Mouse (Mus musculus) megakaryocyte, embryonic 14.5 days (primary cell): Measurements from ENCODE around the gene Dnaic1.

Experiments
- FLI1 ChIP-seq: IDR thresholded peaks from 2 replicates; pipeline ENCODE4 v1.6.1; 2012; ENCODE audit warnings: low read length, inconsistent platforms, mixed read lengths
- GATA1 ChIP-seq: IDR thresholded peaks from 3 replicates; pipeline ENCODE4 v1.6.1; 2012; ENCODE audit warnings: mixed read lengths, low read length, inconsistent platforms, borderline replicate concordance

DNA sequence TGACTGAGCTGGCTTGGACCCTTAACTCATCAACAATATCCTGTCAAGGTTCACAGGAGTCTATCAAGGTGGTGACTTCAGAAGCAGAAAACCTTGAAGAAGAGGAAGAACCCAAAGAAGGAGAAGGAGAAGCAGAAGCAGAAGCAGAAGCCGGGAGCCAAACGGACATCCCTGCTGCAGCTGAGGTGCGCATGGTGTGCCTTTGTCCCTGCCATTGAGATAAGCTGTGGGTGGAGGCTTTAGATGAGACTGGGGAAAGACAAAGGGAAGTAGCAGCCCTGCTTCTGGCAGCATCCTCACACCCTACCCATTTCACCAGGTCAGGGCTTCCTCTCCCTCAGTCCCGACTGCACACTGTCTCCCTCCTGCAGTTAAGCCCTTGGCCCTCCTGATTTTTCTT lies 33.2 kb downstream of the Dnaic1 start:
- no peak for TF ChIP-seq GATA1
- no peak for TF ChIP-seq FLI1
